Mouse (Mus musculus) frontal cortex, postnatal 25 days (tissue): Measurements from ENCODE around the gene Mcf2l.

ENCODE experiments used
- DNase-seq, 2 experiments: peaks; one replicate each; pipeline ENCODE4 v3.0.0; 2022; ENCODE audit warnings: low spot score in 2 of 2

Mcf2l gene

DNA sequence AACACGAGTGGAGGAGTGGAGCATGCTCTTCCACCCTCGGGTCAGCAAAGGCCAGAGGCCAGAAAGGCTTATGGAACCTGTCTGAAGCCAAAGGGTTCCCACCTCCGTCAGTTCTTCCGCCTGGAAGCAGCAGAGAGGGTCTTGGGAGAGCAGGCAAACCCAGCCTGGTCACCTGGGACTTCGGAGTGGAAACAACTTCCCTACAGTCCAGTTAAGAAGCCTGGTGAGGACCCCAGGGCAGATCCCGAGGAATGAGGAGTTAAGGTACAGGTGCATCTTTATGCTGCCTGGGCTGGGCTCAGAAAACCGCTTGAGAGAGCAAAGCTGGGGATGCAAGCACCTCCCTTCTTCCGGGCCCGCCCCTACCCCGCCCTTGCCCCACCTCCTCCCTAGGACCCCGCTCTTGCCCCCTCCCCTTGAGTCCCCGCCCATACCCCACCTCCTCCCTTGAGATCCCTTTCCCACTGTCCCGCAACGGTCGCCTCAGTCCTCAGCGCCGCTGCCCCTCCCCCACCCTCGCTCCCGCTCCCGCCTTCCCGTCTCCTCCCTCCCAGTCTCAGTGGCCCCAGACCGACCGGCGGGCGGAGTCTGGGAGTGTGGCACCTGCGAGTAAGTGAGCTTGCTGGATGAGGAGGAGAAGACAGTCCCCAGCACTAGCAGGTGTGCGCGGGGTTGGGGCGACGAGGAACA lies at the start of gene Mcf2l:
Gene Mcf2l, plus strand, starts transcription at position 450 of the 690 bp plus-strand sequence.
- no peak for DNase-seq

DNA sequence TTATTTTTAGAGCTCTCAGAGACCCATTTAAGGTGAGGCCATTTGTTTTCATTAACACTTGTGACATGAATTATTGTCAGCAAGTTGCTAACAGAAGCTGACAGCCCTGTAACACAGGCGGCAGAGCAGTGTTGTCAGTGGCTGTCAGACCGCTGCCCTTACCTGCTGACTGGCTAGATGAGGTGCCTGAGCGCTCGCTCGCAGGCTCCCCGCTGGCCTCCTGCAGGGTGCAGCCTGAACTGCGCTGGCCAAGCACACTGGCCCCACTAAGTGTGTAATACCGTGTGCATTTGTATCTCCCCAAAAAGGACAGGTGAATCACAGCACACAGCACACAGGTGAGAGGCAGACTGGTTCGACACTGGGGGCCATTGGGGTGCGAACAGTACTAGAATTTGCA lies 49.0 kb upstream of the Mcf2l start:
- no peak for DNase-seq

DNA sequence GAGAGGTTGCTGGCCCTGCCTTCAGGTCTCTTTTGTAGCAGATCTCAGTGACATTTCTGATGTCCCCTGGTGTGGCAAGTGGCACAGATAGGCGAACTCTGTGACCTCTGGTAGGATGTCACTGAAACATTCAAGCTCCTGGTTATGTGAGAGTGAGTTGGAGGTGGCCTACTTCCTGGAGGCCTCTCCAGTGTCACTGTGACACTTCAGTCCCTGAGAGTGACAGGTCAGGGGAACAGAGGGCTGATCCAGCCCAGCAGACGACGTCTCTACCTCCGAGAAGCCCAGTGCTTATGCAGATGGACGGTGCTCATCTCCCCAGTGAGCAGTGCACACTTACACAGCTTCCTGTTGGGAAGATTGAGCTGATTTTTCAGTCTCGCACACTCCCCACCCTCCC lies 48.4 kb upstream of the Mcf2l start:
- no peak for DNase-seq

DNA sequence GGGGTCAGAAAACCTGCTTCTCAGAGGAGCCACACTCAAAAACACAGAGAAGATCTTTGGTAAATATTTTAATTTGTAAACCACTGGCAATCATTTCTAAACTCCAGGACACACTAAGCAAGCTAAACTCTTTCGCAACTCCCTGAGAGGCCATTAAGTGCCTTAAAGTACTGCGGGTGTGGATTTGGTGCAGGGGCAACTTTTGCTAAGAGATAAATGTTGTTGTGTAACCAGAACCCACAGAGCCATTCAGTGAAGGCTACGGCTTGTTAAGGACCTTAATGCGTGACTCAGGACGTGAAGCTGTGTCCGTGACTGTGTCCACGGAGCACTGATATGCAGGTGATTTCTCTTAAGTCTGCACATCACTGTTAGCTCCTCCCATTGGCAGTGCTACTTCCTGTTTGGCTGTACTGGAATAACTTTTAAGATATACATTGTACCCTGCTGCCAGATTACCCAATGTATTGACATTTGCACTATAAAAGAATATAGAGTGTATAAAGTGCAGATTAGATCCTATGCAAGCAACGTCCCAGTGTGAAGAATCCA lies 47.8 kb upstream of the Mcf2l start:
- no peak for DNase-seq

DNA sequence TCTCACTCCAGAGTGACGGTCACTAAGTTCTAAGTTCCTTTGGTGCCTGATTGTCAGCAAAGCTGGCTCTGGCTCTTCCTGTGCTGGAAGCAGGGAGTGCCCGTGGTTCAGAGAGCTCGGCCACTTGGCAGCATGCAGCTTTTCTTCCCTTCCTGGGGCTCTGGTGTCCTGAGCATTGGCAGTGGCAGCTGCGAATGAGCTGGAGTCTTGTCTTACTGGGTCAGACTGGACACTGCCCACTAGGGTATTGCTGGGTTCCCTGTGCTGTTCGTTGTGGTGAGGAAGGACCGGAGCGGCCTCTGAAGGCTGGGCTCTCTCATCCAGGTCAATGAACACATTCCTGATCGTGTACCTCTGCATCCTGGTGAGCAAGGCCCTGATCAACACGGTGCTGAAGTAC lies 46.5 kb upstream of the Mcf2l start:
- no peak for DNase-seq

DNA sequence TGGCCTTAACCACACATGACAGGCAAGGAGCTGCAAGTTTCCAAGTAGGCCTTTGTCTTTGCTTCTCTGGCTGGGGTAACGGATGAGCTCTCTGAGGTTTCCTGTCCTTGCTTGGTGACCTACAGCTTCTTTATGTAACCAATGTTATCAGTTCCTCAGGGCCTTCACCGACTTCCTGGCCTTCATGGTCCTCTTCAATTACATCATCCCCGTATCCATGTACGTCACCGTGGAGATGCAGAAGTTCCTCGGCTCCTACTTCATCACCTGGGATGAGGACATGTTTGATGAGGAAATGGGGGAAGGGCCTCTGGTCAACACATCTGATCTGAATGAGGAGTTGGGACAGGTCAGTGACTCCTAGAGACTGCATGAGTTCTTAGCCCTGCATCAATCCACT lies 45.3 kb upstream of the Mcf2l start:
- DNase-seq = no peak

DNA sequence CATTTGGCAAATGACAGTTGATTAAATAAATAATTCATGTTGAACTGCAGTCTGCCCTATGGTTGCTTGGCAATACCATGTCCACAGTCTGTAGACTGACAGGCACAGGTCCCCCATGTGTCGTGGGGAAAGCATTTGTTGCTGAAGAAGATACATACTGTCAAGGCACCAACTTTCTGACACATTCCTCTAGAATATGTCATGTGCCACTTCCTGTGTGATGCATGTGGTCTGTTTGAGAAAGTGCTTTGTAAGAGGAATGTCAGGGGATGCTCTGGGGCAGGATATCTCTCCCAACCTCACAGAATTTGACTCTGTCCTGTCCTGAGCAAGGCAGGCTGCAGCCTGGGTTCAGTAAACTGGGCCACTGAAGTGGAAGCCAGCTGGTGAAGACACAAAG lies 44.2 kb upstream of the Mcf2l start:
- no peak for DNase-seq

DNA sequence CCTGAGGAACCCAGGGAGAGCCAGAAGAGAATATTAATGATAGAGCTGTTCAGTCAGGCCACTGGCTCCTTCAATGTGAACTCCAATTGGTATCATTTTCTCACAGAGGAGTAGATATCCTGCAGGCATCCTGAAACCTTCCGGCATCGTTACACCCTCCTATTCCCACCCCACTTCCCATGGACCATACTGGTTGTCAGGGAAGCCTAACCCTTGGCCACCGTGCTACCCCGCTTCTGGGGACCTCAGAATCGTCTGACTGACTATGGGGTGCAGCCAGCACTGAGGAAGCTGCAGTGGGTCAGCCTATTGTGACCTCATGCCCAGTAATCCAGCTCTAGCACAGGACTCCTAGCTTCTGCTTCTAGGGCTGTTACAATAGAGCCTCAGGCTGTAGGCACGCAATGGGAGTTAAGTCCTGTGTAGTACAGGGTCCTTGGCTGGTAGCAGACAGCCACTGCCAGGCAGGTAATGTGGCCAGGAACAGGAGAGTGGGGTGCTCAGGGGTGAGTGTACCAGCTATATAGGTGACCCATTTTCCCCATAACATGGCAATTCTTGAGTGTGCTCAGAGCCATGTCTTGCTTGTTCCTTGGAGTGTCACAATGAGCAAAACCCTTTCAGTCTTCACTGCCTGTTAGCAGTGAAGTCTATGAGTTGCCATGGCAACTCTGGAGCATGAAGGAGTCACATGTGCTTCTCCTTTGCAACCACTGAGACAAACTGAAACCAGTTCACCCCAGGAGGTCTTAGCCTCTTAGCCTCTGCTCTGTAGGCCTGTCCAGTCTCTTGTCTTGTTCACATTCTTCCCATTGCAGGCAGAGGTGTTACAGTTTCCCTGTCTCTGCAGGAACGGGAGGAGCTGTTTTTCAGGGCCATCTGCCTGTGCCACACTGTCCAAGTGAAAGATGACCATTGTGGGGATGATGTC lies 41.7 kb upstream of the Mcf2l start:
- no peak for DNase-seq

DNA sequence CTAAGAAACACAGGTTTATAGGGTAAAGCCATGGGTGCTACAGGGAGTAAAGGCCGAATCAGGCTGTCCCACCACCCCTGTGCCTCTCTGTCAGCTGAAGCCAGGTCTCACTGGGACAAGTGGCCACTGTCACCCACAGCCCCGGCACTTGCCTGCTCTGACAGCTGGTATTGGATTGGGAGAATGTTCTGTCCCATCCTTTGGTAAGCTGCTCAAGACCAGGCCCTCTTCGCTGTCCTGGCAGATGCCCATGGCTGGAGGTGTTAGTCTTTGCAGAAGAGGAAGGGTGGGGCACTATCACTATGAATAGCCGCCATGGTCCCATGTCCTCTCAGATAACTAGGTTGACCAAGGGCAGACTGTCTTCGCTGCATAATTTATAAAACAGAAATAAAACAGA lies 40.0 kb upstream of the Mcf2l start:
- no peak for DNase-seq

DNA sequence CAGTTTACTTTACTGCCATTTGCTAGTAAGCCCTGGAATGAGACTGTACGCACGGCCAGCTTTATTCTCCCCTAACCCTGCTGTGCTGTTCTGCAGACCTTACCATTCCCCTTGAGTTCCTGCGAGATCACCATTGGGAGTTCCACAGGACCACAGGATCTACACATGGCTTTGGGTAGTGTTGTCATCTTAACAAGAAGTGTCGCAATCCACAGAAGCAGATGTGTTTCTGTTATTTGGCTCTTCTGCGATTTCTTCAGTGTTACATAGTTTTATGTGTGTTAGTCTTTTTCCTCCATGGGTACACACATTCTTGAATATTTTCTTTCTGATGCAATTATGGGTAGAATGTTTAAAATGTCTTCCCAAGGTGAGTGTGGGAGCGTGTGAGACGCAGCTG lies 32.8 kb upstream of the Mcf2l start:
- no peak for DNase-seq

DNA sequence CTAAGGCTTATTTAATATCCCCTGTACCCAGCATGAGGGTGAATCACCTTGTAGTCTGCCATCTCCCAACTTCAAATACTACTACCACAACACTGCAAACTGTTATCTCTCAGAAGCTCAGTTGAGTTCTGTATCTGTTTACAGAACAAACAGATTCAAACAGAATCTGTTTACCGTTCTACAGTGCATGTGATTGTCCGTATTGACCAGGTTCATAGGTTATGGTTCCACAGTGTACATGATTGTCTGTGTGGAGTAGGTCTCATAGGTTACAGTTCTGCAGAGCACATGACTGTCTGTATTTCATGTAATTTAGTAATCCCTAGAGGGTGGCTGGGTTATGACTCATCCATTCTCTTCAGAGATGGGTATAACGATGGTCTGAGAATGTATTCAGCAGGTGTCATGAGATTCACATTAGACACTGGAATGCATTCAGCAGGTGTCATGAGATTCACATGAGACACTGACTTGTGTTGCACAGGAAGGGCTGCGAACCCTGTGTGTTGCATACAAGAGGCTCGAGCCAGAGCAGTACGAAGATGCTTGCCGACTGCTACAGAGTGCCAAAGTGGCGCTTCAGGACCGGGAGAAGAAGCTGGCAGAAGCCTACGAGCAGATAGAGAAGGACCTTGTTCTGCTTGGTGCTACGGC lies 31.1 kb upstream of the Mcf2l start:
- no peak for DNase-seq

DNA sequence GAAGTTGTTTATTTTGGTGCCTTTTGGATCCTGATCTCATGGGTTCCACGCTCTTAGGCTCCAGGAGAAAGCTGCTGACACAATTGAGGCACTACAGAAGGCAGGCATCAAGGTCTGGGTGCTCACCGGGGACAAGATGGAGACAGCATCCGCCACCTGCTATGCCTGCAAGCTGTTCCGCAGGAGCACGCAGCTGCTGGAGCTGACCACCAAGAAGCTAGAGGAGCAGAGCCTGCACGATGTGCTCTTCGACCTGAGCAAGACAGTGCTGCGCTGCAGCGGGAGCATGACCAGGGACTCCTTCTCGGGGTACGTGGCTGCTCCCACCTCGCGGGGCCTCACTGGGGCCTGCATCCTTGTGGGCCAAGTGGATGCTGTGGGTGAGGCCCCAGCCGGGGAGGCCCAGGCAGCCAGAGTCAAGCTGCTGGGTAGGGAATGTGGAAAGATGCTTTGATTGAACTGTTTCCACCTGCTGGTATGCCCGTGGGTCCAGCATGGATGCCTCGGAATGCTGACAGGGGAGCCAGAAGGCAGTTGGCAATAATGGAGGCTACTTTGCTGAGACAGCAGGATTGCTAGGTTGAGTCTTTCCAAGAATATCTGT lies 29.2 kb upstream of the Mcf2l start:
- no peak for DNase-seq

DNA sequence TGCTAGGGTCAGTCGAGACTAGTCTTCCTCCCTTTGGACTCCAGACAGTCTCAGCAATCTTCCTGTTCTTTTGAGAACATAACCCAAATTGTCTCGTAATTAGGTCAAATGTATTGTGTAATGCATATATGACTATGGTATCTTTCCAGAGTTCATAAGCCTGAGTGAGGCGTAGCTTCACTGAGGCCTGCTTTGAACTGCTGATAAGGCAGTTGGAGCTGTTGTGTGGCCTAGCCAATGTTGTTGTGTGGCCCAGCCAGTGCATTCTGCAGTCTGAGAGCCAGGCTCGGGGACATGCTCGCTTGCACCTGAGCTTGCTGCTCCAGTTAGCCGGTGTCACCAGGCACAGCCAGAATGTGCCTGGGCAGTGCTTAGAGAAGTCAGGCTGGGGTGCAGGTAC lies 27.2 kb upstream of the Mcf2l start:
- no peak for DNase-seq

DNA sequence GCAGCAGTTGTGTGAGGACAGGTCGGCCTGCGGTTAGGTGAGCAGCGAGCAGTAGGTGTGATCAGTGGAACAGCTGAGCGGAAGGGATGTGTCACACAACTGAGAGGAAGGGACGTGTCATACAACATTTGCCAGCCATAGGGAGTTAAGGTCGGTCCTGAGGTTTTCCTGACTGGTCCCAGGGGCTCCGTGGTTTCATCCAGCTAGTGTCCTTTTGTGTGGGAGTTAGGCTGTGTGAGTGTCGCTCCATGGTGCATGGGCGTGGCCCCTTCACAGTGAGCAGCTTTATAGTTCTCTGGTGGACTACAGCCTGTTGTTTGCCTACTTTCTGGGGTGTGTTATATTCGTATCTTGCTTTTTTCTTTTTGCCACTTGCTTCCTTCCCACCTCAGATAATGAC lies 22.4 kb upstream of the Mcf2l start:
- DNase-seq = no peak

DNA sequence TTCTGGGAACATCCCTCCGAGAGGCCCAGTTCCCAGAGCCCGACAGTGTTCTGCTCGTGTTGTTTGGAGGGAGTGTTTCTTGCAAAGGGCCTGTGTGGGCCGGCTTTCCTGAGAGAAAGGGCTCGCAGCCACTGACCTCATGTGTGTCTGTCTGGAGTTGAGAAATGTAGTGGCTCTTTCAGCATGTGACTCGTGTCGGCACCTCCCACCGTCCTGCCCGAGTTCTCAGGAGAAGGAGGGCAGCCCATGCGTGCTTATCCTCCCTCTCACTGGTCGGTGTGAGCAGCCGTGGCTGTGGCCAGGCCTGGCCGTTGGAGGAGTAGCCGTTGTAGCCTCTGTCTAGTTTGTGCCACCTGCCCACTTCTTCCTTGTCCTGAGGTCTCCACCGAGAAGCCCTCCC lies 17.6 kb upstream of the Mcf2l start:
- DNase-seq = no peak

DNA sequence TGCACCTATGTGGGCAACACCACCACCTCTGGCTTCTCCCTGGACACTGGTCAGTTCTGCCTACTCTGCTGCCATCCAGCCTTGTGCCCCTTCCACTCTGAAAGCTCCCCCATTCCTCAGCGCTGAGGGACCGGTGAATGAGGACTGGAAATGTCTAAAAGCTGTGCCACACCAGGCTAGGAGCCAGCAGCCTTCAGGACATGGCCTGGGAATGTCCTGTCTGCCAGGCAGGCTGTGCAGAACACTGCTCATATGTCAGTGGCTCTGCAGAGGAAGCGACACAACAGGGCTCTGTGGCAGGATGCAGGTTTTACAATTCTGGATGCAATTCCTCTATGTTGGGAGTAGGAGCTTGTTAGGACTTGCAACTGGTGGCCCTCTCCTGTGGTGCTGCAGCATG lies 10.5 kb upstream of the Mcf2l start:
- no peak for DNase-seq

DNA sequence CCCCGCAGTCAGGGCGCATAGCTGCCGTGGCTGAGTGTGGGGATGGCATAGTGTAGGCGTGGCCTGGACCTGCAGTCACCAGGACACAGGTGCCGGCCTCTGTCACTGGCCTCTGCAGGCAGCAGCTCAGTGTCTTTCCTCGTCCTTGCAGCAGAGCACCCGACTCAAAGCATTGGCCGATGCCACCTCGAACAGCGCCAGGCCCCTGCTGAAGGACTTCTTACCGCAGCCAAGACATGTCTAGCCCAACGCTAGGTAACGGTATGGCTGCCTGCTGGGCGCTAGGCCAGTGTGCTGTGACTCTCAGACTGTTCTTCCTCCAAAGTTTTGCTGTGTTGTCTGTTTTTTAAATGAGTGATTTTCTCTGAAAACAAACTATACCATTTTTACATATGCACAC lies 10.0 kb upstream of the Mcf2l start:
- DNase-seq = no peak

DNA sequence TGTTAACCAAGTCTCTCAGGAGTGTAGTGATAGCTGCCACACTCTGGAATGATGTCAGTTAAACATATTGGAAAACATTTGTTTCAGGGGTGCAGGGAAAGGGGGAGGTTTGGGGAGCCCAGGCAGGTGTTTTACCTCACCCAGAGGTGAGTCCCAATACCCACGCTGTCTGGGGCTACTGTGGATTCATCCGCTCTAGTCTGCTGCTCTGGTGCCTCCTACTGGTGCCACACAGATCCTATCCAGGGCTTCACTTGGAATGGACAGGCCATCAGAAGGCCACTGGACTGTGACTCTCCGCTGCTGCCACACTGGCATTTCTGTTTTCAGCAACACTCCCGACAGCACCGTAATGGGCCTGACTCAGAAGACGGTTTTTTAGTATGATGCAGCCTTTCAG lies 7.8 kb upstream of the Mcf2l start:
- no peak for DNase-seq

DNA sequence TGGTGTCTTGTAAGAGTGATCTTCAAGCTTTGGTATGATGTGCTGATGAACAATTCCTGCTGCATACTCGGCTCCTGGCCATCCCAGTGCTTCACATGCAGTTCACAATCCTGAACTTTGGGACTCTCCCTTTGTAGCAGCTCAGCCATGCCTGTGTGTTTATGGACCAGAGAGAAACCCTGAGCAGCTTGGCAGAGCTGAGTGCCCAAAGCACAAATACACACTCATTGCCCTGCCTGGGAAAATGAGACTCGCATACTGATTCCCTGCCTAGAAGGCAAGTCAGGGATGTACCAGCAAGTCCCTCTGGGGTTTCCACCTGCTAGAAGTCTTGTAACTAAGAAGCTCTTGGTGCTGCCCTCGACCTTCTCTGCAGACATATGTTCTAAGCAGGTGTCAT lies 3.9 kb upstream of the Mcf2l start:
- DNase-seq = no peak

DNA sequence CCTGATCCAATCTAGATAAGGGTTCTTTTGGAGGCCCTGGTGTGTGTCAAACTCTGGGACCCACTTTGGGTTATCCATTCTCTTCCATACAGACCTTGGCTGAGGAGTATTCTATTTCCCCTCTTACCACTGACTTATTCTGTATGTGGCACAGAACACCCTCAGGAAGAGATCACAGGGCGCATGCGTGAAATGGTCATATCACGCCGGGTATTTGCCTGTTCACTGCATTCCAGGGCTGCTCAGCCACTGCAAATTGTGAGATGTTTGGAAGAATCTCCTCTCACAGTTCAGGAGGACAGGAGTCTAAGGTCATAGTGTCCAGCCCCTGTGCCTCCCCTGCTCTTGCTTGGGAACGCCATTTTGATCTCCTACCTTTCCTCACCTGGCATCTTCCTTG lies 3.0 kb upstream of the Mcf2l start:
- DNase-seq = no peak

DNA sequence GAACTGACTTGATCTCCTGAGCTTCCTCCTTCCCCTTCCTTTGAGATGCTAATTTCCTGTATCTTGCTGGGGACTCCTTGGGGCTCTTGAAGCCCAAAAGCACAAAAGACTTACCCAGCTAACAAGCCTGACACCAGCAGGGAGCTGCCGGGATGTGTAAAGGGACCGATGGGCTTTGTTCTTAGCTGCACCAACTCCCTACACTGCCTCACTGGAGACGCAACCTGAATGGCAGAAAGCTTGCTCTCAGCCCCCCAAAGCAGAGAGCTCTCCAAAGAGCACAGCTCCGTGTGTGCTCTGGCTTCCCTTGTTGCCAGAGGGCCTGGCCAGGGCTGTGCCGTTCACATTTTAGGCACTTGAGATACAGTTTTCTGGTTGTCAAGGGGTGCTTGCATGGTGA lies 2.1 kb upstream of the Mcf2l start:
- no peak for DNase-seq

DNA sequence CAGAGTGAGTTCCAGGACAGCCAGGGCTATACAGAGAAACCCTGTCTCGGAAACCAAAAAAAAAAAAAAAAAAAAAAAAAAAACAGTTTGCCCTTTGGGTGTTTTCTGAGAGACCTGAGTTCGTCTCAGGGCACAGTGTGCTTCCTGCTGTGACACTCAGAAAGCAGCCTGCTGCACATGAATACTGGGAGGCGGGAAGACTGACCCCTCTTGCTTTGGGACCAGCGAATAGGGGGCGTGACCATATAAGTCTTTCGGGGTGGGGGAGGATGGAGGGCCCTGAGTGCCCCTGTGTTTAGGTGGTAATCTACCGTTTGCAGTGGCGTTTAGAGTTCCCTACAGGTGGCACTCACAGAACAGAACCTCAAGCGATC lies 636 bp upstream of the Mcf2l start:
- DNase-seq = no peak
